Comparison of ENCODE assay signal across 8 mouse cellular contexts in the genomic region with DNA sequence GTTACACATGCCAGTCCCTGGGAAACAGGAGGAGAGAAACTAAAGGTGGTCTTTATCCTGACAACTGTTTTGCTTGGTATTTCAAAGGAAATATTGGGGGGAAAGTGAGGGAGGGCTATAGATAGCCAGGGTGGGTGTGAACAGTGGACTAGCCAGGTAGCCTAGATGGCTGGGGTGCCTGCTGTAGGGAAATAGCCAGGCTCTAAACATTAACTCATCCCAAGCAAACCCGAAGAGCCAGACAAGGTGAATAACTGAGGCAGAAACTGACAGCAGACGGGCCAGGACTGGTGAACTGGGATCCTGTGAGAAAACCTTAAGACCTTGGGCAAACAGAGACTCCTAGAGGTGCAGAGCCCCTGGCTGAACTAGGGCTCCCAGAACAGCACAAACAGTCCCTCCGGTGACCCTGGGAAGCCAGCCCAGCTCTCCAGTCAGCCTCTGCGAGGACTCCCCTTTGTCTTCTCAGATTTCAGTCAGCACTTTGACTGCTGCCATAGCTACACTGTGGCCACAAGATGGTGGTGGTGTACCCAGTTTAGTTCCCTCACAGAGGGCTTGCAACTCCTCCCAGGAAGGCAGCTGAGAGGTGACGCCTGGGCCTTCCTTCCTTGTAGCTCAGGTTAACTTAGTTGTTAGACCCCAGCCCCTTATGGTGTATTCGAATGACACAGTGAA. TPM values are rescaled to one million over a fixed set of nuclear protein-coding genes. Genes with fewer than 3 reads are reported as not detected.
DNase-seq lines count a peak whose midpoint lies in the region; ATAC-seq and TF ChIP-seq lines count a peak whose summit lies in the region.

No protein-coding gene starts in this region.

- peak; percentile 95 for TF ChIP-seq CTCF in forebrain, postnatal 0 days (IDR thresholded peaks at IDR 0.05; ENCODE audit: low read depth)

- peaks cover 42% of the 10 kb centered on the region for H3K36me3 ChIP-seq in ES-E14 (ENCODE audit: control insufficient read depth, insufficient read depth, low read length, poor library complexity, severe bottlenecking)
- H3K36me3 ChIP-seq in forebrain, postnatal 0 days (ENCODE audit: insufficient read depth), result peaks cover 31% of the 10 kb centered on the region

- 36% methylated on average over 6 of the region's 6 CpGs for WGBS in forebrain, postnatal 0 days

- H3K9ac ChIP-seq in ES-E14 (ENCODE audit: insufficient read depth, low read depth, low read length, poor library complexity, severe bottlenecking), result no peak overlapping the region
- no peak overlapping the region for H3K9ac ChIP-seq in forebrain, postnatal 0 days

- H3K4me3 ChIP-seq in ES-E14 (ENCODE audit: insufficient read depth in 1 of 2, low read depth in 1 of 2, low read length in 2 of 2, poor library complexity in 1 of 2, severe bottlenecking in 1 of 2), result no peak overlapping the region
- H3K4me3 ChIP-seq in forebrain, postnatal 0 days (ENCODE audit: low read depth, low read length), result no peak overlapping the region

- in situ Hi-C loops in ES-E14 (cut with MboI; ENCODE audit: low sequenced_read_pairs in 2 of 2, unreplicated experiment in 2 of 2), result loop anchor here (10.0 to 25.0 kb wide), 2 partner anchors 180 to 193 kb away; no protein-coding TSS in a partner anchor

- H3K9me3 ChIP-seq in ES-E14 (ENCODE audit: control insufficient read depth, insufficient read depth, low read depth, low read length), result no peaks in the 10 kb centered on the region
- no peaks in the 10 kb centered on the region for H3K9me3 ChIP-seq in forebrain, postnatal 0 days (ENCODE audit: low read length)

- intact Hi-C loops in heart, postnatal 36 days (cut with DNase I), result loop anchor here (1.0 to 2.0 kb wide), 4 partner anchors 38 to 402 kb away; no protein-coding TSS in a partner anchor

- H3K27me3 ChIP-seq in forebrain, postnatal 0 days (ENCODE audit: insufficient read depth, low read length), result no peaks in the 10 kb centered on the region

- no peak overlapping the region for H3K4me2 ChIP-seq in forebrain, postnatal 0 days (ENCODE audit: low read depth)

- peaks cover 0 to 19% of the 10 kb centered on the region in 2 experiments; a peak in 2 of 4 replicates for H3K4me1 ChIP-seq in ES-E14 (ENCODE audit: control insufficient read depth in 2 of 2, insufficient read depth in 2 of 2, low read length in 2 of 2, poor library complexity in 1 of 2)
- no peaks in the 10 kb centered on the region for H3K4me1 ChIP-seq in forebrain, postnatal 0 days (ENCODE audit: insufficient read depth)

- no peak overlapping the region for H3K27ac ChIP-seq in ES-E14 (ENCODE audit: insufficient read depth, low read depth, low read length, poor library complexity, severe bottlenecking)
- peak overlapping the region; percentile 54 for H3K27ac ChIP-seq in forebrain, postnatal 0 days (ENCODE audit: low read depth, low read length)

- ATAC-seq in forebrain, postnatal 0 days, result peak; percentile 96
- peak; percentile 77 for ATAC-seq in neutrophil, adult 5-6 weeks (ENCODE audit: extremely low read depth, insufficient number of reproducible peaks, low FRiP score, poor library complexity, severe bottlenecking)

- DNase-seq in ES-E14 (ENCODE audit: low read depth, low spot score), result no peak
- DNase-seq in cerebellum, adult 11-12 months, result peak; percentile 41
- DNase-seq in forebrain, postnatal 0 days, result peak; percentile 90
- DNase-seq in heart, postnatal 36 days, result peak; percentile 64 to 67
- DNase-seq in layer of hippocampus, adult 18-20 months (ENCODE audit: low spot score in 2 of 2), result peak; percentile 69 to 78
- DNase-seq in lung, adult 18-20 months, result peak; percentile 71 to 81
- DNase-seq in thymus, postnatal 25 days, result peak; percentile 64

TF ChIP-seq in ES-E14, 5 proteins besides CTCF, POLR2A, EP300 and RAD21:
- TF ChIP-seq ZC3H11A (IDR thresholded peaks at IDR 0.05; ENCODE audit: borderline replicate concordance, low read depth, low read length) (peak; percentile 85; the same call in 1 of the 2 replicates), ZNF384 (IDR thresholded peaks at IDR 0.05; ENCODE audit: low read depth, low read length) (no peak), HCFC1 (IDR thresholded peaks at IDR 0.05; ENCODE audit: borderline replicate concordance, insufficient read depth, low read length) (no peak), MAFK (IDR thresholded peaks at IDR 0.05; ENCODE audit: insufficient read depth, low read depth, low read length) (no peak)
TF ChIP-seq in ES-E14: peak in this region for 1.

RNA-seq across cellular contexts. Expression of a gene that starts 19.2 kb away (rescaled TPM):
- total RNA-seq in ES-E14 (2012; rRNA removed), result 48.5 and 58.3 TPM in 2 replicates
- 14.4 and 16.1 TPM in 2 replicates for total RNA-seq in forebrain, postnatal 0 days (2014; rRNA removed)
- polyA plus RNA-seq in forebrain, postnatal 0 days (2015; fragmentation: Nextera tagmentation; extraction: Ambion mirVana), result 7.7 and 8.7 TPM in 2 replicates
- total RNA-seq in heart, postnatal 36 days (2021), result 1 to 10 TPM; 4.4 to 6.3 TPM
- total RNA-seq in layer of hippocampus, adult 18-20 months (2021), result 1 to 10 TPM; 4.6 to 4.9 TPM
- total RNA-seq in neutrophil, adult 5-6 weeks (2017), result 7.9 and 10.2 TPM in 2 replicates

RNA-seq across cellular contexts. Expression of a gene that starts 36.7 kb away (rescaled TPM):
- total RNA-seq in ES-E14 (2012; rRNA removed), result 56.7 and 61.4 TPM in 2 replicates
- 226 and 237 TPM in 2 replicates for total RNA-seq in forebrain, postnatal 0 days (2014; rRNA removed)
- 158 and 201 TPM in 2 replicates for polyA plus RNA-seq in forebrain, postnatal 0 days (2015; fragmentation: Nextera tagmentation; extraction: Ambion mirVana)
- 100 to 1,000 TPM; 316 to 318 TPM for total RNA-seq in heart, postnatal 36 days (2021)
- 100 to 1,000 TPM; 558 to 622 TPM for total RNA-seq in layer of hippocampus, adult 18-20 months (2021)
- total RNA-seq in neutrophil, adult 5-6 weeks (2017), result 51.6 and 55.5 TPM in 2 replicates

RNA-seq across cellular contexts. Expression of a gene that starts 45.1 kb away (rescaled TPM):
- total RNA-seq in ES-E14 (2012; rRNA removed), result not detected in 2 replicates
- 0.85 TPM in 1 of 2 replicates, not detected in the other for total RNA-seq in forebrain, postnatal 0 days (2014; rRNA removed)
- 0.35 and 1.4 TPM in 2 replicates for polyA plus RNA-seq in forebrain, postnatal 0 days (2015; fragmentation: Nextera tagmentation; extraction: Ambion mirVana)
- total RNA-seq in heart, postnatal 36 days (2021), result not detected
- not detected for total RNA-seq in layer of hippocampus, adult 18-20 months (2021)
- 3.6 and 5.2 TPM in 2 replicates for total RNA-seq in neutrophil, adult 5-6 weeks (2017)
